ENCODE assay signal across 25 mouse cellular contexts in genomic region chr9:78348206-78349004, GRCm38 (mm10). TPM values are rescaled to one million over a fixed set of nuclear protein-coding genes. Genes with fewer than 3 reads are reported as not detected.
DNase-seq lines count a peak whose midpoint lies in the region; ATAC-seq and TF ChIP-seq lines count a peak whose summit lies in the region.
"Not testable (repeated sequence)": the region's sequence is repeated elsewhere in the genome, so short reads cannot be mapped to it uniquely, and the experiment has no call there.
"Had no signal": no experiment of that assay in that cellular context is flagged by ENCODE, and none has a peak within 500 bp of the region (broad histone marks: within the 10 kb centered on the region; RNA-seq: fewer than 3 reads in every experiment).

No protein-coding gene starts in this region.

- H3K4me2 ChIP-seq in intestine, embryonic 16.5 days (ENCODE audit: low read depth, low read length): not testable (repeated sequence)
- peak overlapping the region; percentile 30 for H3K4me2 ChIP-seq in myocyte (ENCODE audit: low read depth)

- not testable (repeated sequence) for H3K4me1 ChIP-seq in intestine, embryonic 16.5 days (ENCODE audit: control insufficient read depth, insufficient read depth, low read length); testis, adult 2 months (ENCODE audit: control insufficient read depth, insufficient read depth, low read length)

- ATAC-seq in intestine, embryonic 16.5 days: peak; percentile 86

- not testable (repeated sequence) for H3K79me2 ChIP-seq in myocyte (ENCODE audit: control insufficient read depth, insufficient read depth)

- not testable (repeated sequence) for H3K27me3 ChIP-seq in intestine, embryonic 16.5 days (replicated peaks; ENCODE audit: control insufficient read depth, insufficient read depth, low read length); myocyte (ENCODE audit: control insufficient read depth, insufficient read depth, insufficient read length); testis, adult 2 months (ENCODE audit: control insufficient read depth, insufficient read depth, low read length)

- not testable (repeated sequence) for H3K4me3 ChIP-seq in intestine, embryonic 16.5 days (ENCODE audit: low read length); myocyte; testis, adult 2 months (ENCODE audit: control insufficient read depth, low read depth, low read length)

- not testable (repeated sequence) for TF ChIP-seq POLR2A in myocyte (IDR thresholded peaks at IDR 0.05; ENCODE audit: insufficient read length, low read depth); testis, adult 2 months (IDR thresholded peaks at IDR 0.05; ENCODE audit: control insufficient read depth, low read depth, low read length)

- DNase-seq in 416B (ENCODE audit: low read depth): peak; percentile 31
- DNase-seq in adrenal gland, adult 2 months: peak; percentile 85
- peak; percentile 90 for DNase-seq in heart, adult 11 months
- DNase-seq in kidney, adult 9 months: peak; percentile 97
- peak; percentile 81 to 89 for DNase-seq in kidney, postnatal 25 days

- 51% methylated on average over 6 of the region's 6 CpGs for WGBS in intestine, embryonic 16.5 days

- not testable (repeated sequence) for H3K9ac ChIP-seq in intestine, embryonic 16.5 days (ENCODE audit: low read depth, low read length)

- H3K9me3 ChIP-seq in intestine, embryonic 16.5 days (ENCODE audit: control insufficient read depth, low read length): not testable (repeated sequence)

- H3ac ChIP-seq in myocyte (ENCODE audit: control insufficient read depth, insufficient read length): not testable (repeated sequence)

- H3K36me3 ChIP-seq in intestine, embryonic 16.5 days (ENCODE audit: control insufficient read depth, insufficient read depth, low read length); myocyte (ENCODE audit: control insufficient read depth, insufficient read depth); testis, adult 2 months (ENCODE audit: control insufficient read depth, insufficient read depth, low read length): not testable (repeated sequence)

- peak overlapping the region; percentile 74 for H3K27ac ChIP-seq in intestine, embryonic 16.5 days (ENCODE audit: low read length)
- H3K27ac ChIP-seq in testis, adult 2 months (ENCODE audit: control insufficient read depth, insufficient read depth, low read depth, low read length): peak overlapping the region; percentile 63

- not testable (repeated sequence) for TF ChIP-seq CTCF in testis, adult 2 months (IDR thresholded peaks at IDR 0.05; ENCODE audit: control insufficient read depth, insufficient read depth, insufficient replicate concordance, low read depth, low read length)

RNA-seq across cellular contexts. Expression of gene Gsta2, which starts 7.2 kb away (rescaled TPM):
- 10 to 100 TPM in 1 of 2 experiments, not detected in 1; 18.6 TPM for total RNA-seq in adrenal gland, adult 2 months (2021)
- polyA plus RNA-seq in adrenal gland, adult 2 months (2012; rRNA removed): not detected in 2 replicates
- polyA plus RNA-seq in intestine, embryonic 16.5 days (2015; fragmentation: Nextera tagmentation; extraction: Ambion mirVana): 77.3 and 89.5 TPM in 2 replicates
- polyA plus RNA-seq in myocyte (2012; fragmentation: generic; extraction: Trizol): 0.20 TPM
- 8.7 and 12.8 TPM in 2 replicates for polyA plus RNA-seq in testis, adult 2 months (2012; rRNA removed)
- total RNA-seq: gastrocnemius, postnatal 36 days; left cerebral cortex, postnatal 14 days; megakaryocyte progenitor cell, adult 5-6 weeks; neutrophil, adult 5-6 weeks had no signal
- polyA plus RNA-seq: forebrain, embryonic 13.5 days; heart, embryonic 11.5 days; heart, postnatal 0 days; hindbrain, embryonic 10.5 days; hindbrain, embryonic 16.5 days; limb, embryonic 12.5 days; midbrain, embryonic 12.5 days had no signal

RNA-seq across cellular contexts. Expression of gene Dppa5a, which starts 19.6 kb away (rescaled TPM):
- total RNA-seq in adrenal gland, adult 2 months (2021): not detected
- polyA plus RNA-seq in adrenal gland, adult 2 months (2012; rRNA removed): not detected in 2 replicates
- not detected in 2 replicates for polyA plus RNA-seq in intestine, embryonic 16.5 days (2015; fragmentation: Nextera tagmentation; extraction: Ambion mirVana)
- polyA plus RNA-seq in myocyte (2012; fragmentation: generic; extraction: Trizol): not detected
- polyA plus RNA-seq in testis, adult 2 months (2012; rRNA removed): 0.47 and 1.2 TPM in 2 replicates
- total RNA-seq: adrenal gland, adult 18-20 months; gastrocnemius, adult 18-20 months; gastrocnemius, postnatal 36 days; left cerebral cortex, postnatal 14 days; megakaryocyte progenitor cell, adult 5-6 weeks; neutrophil, adult 5-6 weeks had no signal
- polyA plus RNA-seq: embryonic facial prominence, embryonic 14.5 days; heart, embryonic 11.5 days; heart, postnatal 0 days; kidney, embryonic 14.5 days; liver, embryonic 12.5 days; midbrain, embryonic 12.5 days had no signal

RNA-seq across cellular contexts. Expression of gene Omt2b, which starts 21.0 kb away (rescaled TPM):
- not detected for total RNA-seq in adrenal gland, adult 2 months (2021)
- not detected in 2 replicates for polyA plus RNA-seq in adrenal gland, adult 2 months (2012; rRNA removed)
- not detected in 2 replicates for polyA plus RNA-seq in intestine, embryonic 16.5 days (2015; fragmentation: Nextera tagmentation; extraction: Ambion mirVana)
- polyA plus RNA-seq in myocyte (2012; fragmentation: generic; extraction: Trizol): not detected
- not detected in 2 replicates for polyA plus RNA-seq in testis, adult 2 months (2012; rRNA removed)
- total RNA-seq: adrenal gland, adult 18-20 months; gastrocnemius, adult 18-20 months; gastrocnemius, postnatal 36 days; left cerebral cortex, postnatal 14 days; megakaryocyte progenitor cell, adult 5-6 weeks; neutrophil, adult 5-6 weeks had no signal
- polyA plus RNA-seq: embryonic facial prominence, embryonic 14.5 days; forebrain, embryonic 13.5 days; heart, embryonic 11.5 days; heart, postnatal 0 days; hindbrain, embryonic 10.5 days; hindbrain, embryonic 16.5 days; kidney, embryonic 14.5 days; limb, embryonic 12.5 days; liver, embryonic 12.5 days; lung, adult 2 months; midbrain, embryonic 12.5 days had no signal

RNA-seq across cellular contexts. Expression of gene Ooep, which starts 30.1 kb away (rescaled TPM):
- not detected for total RNA-seq in adrenal gland, adult 2 months (2021)
- polyA plus RNA-seq in adrenal gland, adult 2 months (2012; rRNA removed): 0.08 TPM in 1 of 2 replicates, not detected in the other
- 0.26 and 0.39 TPM in 2 replicates for polyA plus RNA-seq in intestine, embryonic 16.5 days (2015; fragmentation: Nextera tagmentation; extraction: Ambion mirVana)
- 0.01 TPM for polyA plus RNA-seq in myocyte (2012; fragmentation: generic; extraction: Trizol)
- polyA plus RNA-seq in testis, adult 2 months (2012; rRNA removed): not detected in 2 replicates
- total RNA-seq: adrenal gland, adult 18-20 months; gastrocnemius, adult 18-20 months; gastrocnemius, postnatal 36 days; left cerebral cortex, postnatal 14 days; megakaryocyte progenitor cell, adult 5-6 weeks; neutrophil, adult 5-6 weeks had no signal
- polyA plus RNA-seq: liver, embryonic 12.5 days had no signal

RNA-seq across cellular contexts. Expression of gene Omt2a, which starts 33.8 kb away (rescaled TPM):
- total RNA-seq in adrenal gland, adult 2 months (2021): not detected
- not detected in 2 replicates for polyA plus RNA-seq in adrenal gland, adult 2 months (2012; rRNA removed)
- polyA plus RNA-seq in intestine, embryonic 16.5 days (2015; fragmentation: Nextera tagmentation; extraction: Ambion mirVana): not detected in 2 replicates
- not detected for polyA plus RNA-seq in myocyte (2012; fragmentation: generic; extraction: Trizol)
- polyA plus RNA-seq in testis, adult 2 months (2012; rRNA removed): not detected in 2 replicates
- total RNA-seq: adrenal gland, adult 18-20 months; gastrocnemius, adult 18-20 months; gastrocnemius, postnatal 36 days; left cerebral cortex, postnatal 14 days; megakaryocyte progenitor cell, adult 5-6 weeks; neutrophil, adult 5-6 weeks had no signal
- polyA plus RNA-seq: embryonic facial prominence, embryonic 14.5 days; forebrain, embryonic 13.5 days; heart, embryonic 11.5 days; heart, postnatal 0 days; hindbrain, embryonic 10.5 days; hindbrain, embryonic 16.5 days; kidney, embryonic 14.5 days; limb, embryonic 12.5 days; liver, embryonic 12.5 days; lung, adult 2 months; midbrain, embryonic 12.5 days had no signal

Comparison
In these comparisons a context has a peak if more than half of its experiments do, and no peak if none do; other contexts are left out.
1. DNase-seq: peak in every context shown above with its lines; median percentile 97 in kidney, adult 9 months; 90 in heart, adult 11 months; 85 in adrenal gland, adult 2 months; 85 in kidney, postnatal 25 days; 31 in 416B.